9 mouse cellular contexts compared by ENCODE assay signal in genomic region chr15:27796868-27797222, GRCm38 (mm10).
DNase-seq lines count a peak whose midpoint lies in the region; ATAC-seq and TF ChIP-seq lines count a peak whose summit lies in the region.
"Had no signal": no experiment of that assay in that cellular context is flagged by ENCODE, and none has a peak within 500 bp of the region (broad histone marks: within the 10 kb centered on the region; RNA-seq: fewer than 3 reads in every experiment).

No protein-coding gene starts in this region.

- no peaks in the 10 kb centered on the region; the same call in 1 of the 2 replicates for H3K36me3 ChIP-seq in neural tube, embryonic 11.5 days (ENCODE audit: control insufficient read depth, insufficient read depth, low read length)
- 0 out of 2 replicates have a peak, but pooled peaks cover 7% of the 10 kb centered on the region for H3K36me3 ChIP-seq in intestine, embryonic 15.5 days
- no peaks in the 10 kb centered on the region for H3K36me3 ChIP-seq in splenic B cell, adult 2 months (ENCODE audit: control insufficient read depth, insufficient read depth, low read length, poor library complexity, severe bottlenecking)

- peak overlapping the region; percentile 37; the same call in 1 of the 2 replicates for H3K27ac ChIP-seq in cerebellum, adult 2 months (ENCODE audit: insufficient read depth, low read length)
- H3K27ac ChIP-seq in neural tube, embryonic 11.5 days (ENCODE audit: low read depth, low read length), result peak overlapping the region; percentile 4; the same call in 1 of the 2 replicates
- H3K27ac ChIP-seq in intestine, embryonic 15.5 days, result peak overlapping the region; percentile 6; the same call in 1 of the 2 replicates
- H3K27ac ChIP-seq: liver, embryonic 15.5 days had no signal

- H3K27me3 ChIP-seq in cerebellum, adult 2 months (ENCODE audit: control insufficient read depth, insufficient read depth, low read length), result no peaks in the 10 kb centered on the region
- H3K27me3 ChIP-seq in neural tube, embryonic 11.5 days (ENCODE audit: control insufficient read depth, insufficient read depth, low read length), result no peaks in the 10 kb centered on the region
- H3K27me3 ChIP-seq in intestine, embryonic 15.5 days (replicated peaks), result no peaks in the 10 kb centered on the region
- H3K27me3 ChIP-seq in splenic B cell, adult 2 months (ENCODE audit: control insufficient read depth, insufficient read depth, low read length, poor library complexity, severe bottlenecking), result no peaks in the 10 kb centered on the region
- H3K27me3 ChIP-seq: liver, embryonic 15.5 days had no signal

- TF ChIP-seq CTCF in cerebellum, adult 2 months (IDR thresholded peaks at IDR 0.05; ENCODE audit: borderline replicate concordance, insufficient read depth, low read depth, low read length), result no peak

- H3K4me2 ChIP-seq in neural tube, embryonic 11.5 days (ENCODE audit: low read depth), result no peak overlapping the region
- H3K4me2 ChIP-seq in intestine, embryonic 15.5 days (replicated peaks), result no peak overlapping the region
- H3K4me2 ChIP-seq: liver, embryonic 15.5 days had no signal

- WGBS in cerebellum, adult 2 months, result 75% methylated on average over 7 of the region's 7 CpGs
- WGBS in neural tube, embryonic 11.5 days, result 85% methylated on average over 7 of the region's 7 CpGs
- 59% methylated on average over 7 of the region's 7 CpGs for WGBS in intestine, embryonic 15.5 days

- DNase-seq in cerebellum, adult 2 months, result no peak
- no peak for DNase-seq in cerebellum, postnatal 10 days
- no peak for DNase-seq in neural tube, embryonic 11.5 days (ENCODE audit: low spot score)
- DNase-seq in neural tube, embryonic 10.5 days (ENCODE audit: extremely low spot score, low spot score), result no peak
- peak; percentile 50 for DNase-seq in splenic B cell, adult 2 months (ENCODE audit: low read depth, low spot score)
- no peak for DNase-seq in cerebellum, postnatal 36 days

- H3K9me3 ChIP-seq in neural tube, embryonic 11.5 days (ENCODE audit: control insufficient read depth, low read length), result no peaks in the 10 kb centered on the region
- no peaks in the 10 kb centered on the region for H3K9me3 ChIP-seq in intestine, embryonic 15.5 days
- H3K9me3 ChIP-seq: liver, embryonic 15.5 days had no signal

- ATAC-seq in neural tube, embryonic 11.5 days (ENCODE audit: insufficient read depth, low FRiP score, low TSS enrichment), result no peak
- ATAC-seq in intestine, embryonic 15.5 days, result 0 out of 2 replicates have a peak, but pooled peaks have one; percentile 17
- ATAC-seq in erythroid progenitor cell, adult 5-6 weeks (replicated peaks; ENCODE audit: low FRiP score, poor library complexity, severe bottlenecking), result no peak

- no peak for TF ChIP-seq POLR2A in cerebellum, adult 2 months (IDR thresholded peaks at IDR 0.05; ENCODE audit: borderline replicate concordance, insufficient read depth, low read length)

- no peak overlapping the region for H3K4me3 ChIP-seq in cerebellum, adult 2 months (replicated peaks; ENCODE audit: insufficient read depth, low read depth, low read length)
- no peak overlapping the region for H3K4me3 ChIP-seq in neural tube, embryonic 11.5 days (ENCODE audit: low read depth, low read length)
- H3K4me3 ChIP-seq in intestine, embryonic 15.5 days (replicated peaks), result no peak overlapping the region
- H3K4me3 ChIP-seq: liver, embryonic 15.5 days had no signal

- H3K9ac ChIP-seq in neural tube, embryonic 11.5 days (ENCODE audit: low read length), result no peak overlapping the region
- no peak overlapping the region for H3K9ac ChIP-seq in intestine, embryonic 15.5 days
- H3K9ac ChIP-seq: liver, embryonic 15.5 days had no signal

- H3K4me1 ChIP-seq in cerebellum, adult 2 months (ENCODE audit: control insufficient read depth, insufficient read depth, low read length), result peaks cover 20% of the 10 kb centered on the region
- peaks cover 5% of the 10 kb centered on the region; the same call in 1 of the 2 replicates for H3K4me1 ChIP-seq in neural tube, embryonic 11.5 days (ENCODE audit: control insufficient read depth, insufficient read depth, low read length)
- peaks cover 31% of the 10 kb centered on the region; the same call in 1 of the 2 replicates for H3K4me1 ChIP-seq in intestine, embryonic 15.5 days (replicated peaks)
